Mouse (Mus musculus) hindbrain, embryonic 10.5 days (tissue): ENCODE data around the gene Foxj3. TPM values are rescaled to one million over a fixed set of nuclear protein-coding genes. Genes with fewer than 3 reads are reported as not detected.
"Not testable (repeated sequence)": the region's sequence is repeated elsewhere in the genome, so short reads cannot be mapped to it uniquely, and the experiment has no call there.

Experiments
- DNase-seq: peaks from one replicate; pipeline ENCODE4 v3.0.0-alpha.2; 2017; ENCODE audit warnings: low spot score
- H3K27ac ChIP-seq: fragments of 300-500 bp; sonication (generic); 2 replicates; pipeline ENCODE4 v1.5.1; 2016; ENCODE audit warnings: mild to moderate bottlenecking, moderate library complexity
- H3K27me3 ChIP-seq: fragments of 300-500 bp; sonication (generic); 2 replicates; pipeline ENCODE4 v1.6.1; 2016; ENCODE audit warnings: mild to moderate bottlenecking; ENCODE audit not compliant: poor library complexity, insufficient read depth, severe bottlenecking
- H3K36me3 ChIP-seq: fragments of 300-500 bp; sonication (generic); 2 replicates; pipeline ENCODE4 v1.6.1; 2016; ENCODE audit warnings: mild to moderate bottlenecking, moderate library complexity
- H3K4me1 ChIP-seq: fragments of 300-500 bp; sonication (generic); replicated peaks from 2 replicates; pipeline ENCODE4 v1.6.1; 2016; ENCODE audit warnings: mild to moderate bottlenecking
- H3K4me3 ChIP-seq: fragments of 300-500 bp; sonication (generic); 2 replicates; pipeline ENCODE4 v1.5.1; 2016; ENCODE audit warnings: mild to moderate bottlenecking, moderate library complexity
- H3K9me3 ChIP-seq: fragments of 300-500 bp; sonication (generic); 2 replicates; pipeline ENCODE4 v1.6.1; 2016; ENCODE audit warnings: mild to moderate bottlenecking, moderate library complexity
- WGBS: fragments of 180-500 bp; shearing (Covaris S2); methylation state at CpG from one replicate; pipeline ENCODE4 v1.1.7; 2016; 5-methylcytosine and 5-hydroxymethylcytosine counted together
- polyA plus RNA-seq: library from polyadenylated mRNA; unstranded; fragments of >200 nt; fragmentation: Nextera tagmentation; extraction: Ambion mirVana; gene quantifications from 2 replicates; pipeline ENCODE4 v1.2.1, GENCODE M21; 2016

The Foxj3 gene
- polyA plus RNA-seq, 1 experiment from 2014 or later = 17.7 TPM

GRCm38 (mm10) chr4:119589423-119589822 lies 52.6 kb downstream of the Foxj3 start:
- H3K4me3 ChIP-seq = no peak overlapping the region
- 84% methylated on average over 2 of the region's 2 CpGs for WGBS
- H3K4me1 ChIP-seq = peaks cover 9% of the 10 kb centered on the region; the same call in 1 of the 2 replicates
- H3K27me3 ChIP-seq = no peaks in the 10 kb centered on the region
- no peak overlapping the region for H3K27ac ChIP-seq
- no peak for DNase-seq
- H3K9me3 ChIP-seq = no peaks in the 10 kb centered on the region
- H3K36me3 ChIP-seq = peaks cover 31% of the 10 kb centered on the region

GRCm38 (mm10) chr4:119590027-119590426 lies 53.2 kb downstream of the Foxj3 start:
- 86% methylated on average over 1 of the region's 1 CpGs for WGBS
- Histone ChIP-seq H3K27ac (no peak overlapping the region), H3K27me3 (no peaks in the 10 kb centered on the region), H3K9me3 (no peaks in the 10 kb centered on the region), H3K36me3 (peaks cover 31% of the 10 kb centered on the region), H3K4me3 (no peak overlapping the region), H3K4me1 (peaks cover 9% of the 10 kb centered on the region; the same call in 1 of the 2 replicates)
- no peak for DNase-seq

- Histone ChIP-seq H3K36me3 (peaks cover 8% of the 10 kb centered on the region), H3K27ac (no peak overlapping the region), H3K4me1 (peaks cover 9% of the 10 kb centered on the region; the same call in 1 of the 2 replicates), H3K27me3 (no peaks in the 10 kb centered on the region), H3K9me3 (no peaks in the 10 kb centered on the region), H3K4me3 (no peak overlapping the region)
- no peak for DNase-seq
- 69% methylated on average over 3 of the region's 3 CpGs for WGBS
These were observed 55.7 kb downstream of the Foxj3 start for GRCm38 (mm10) chr4:119592479-119592878.

GRCm38 (mm10) chr4:119594331-119594730 lies 57.5 kb downstream of the Foxj3 start:
- Histone ChIP-seq H3K36me3 (no peaks in the 10 kb centered on the region), H3K27ac (no peak overlapping the region), H3K4me3 (no peak overlapping the region), H3K9me3 (no peaks in the 10 kb centered on the region), H3K4me1 (peaks cover 9% of the 10 kb centered on the region; the same call in 1 of the 2 replicates), H3K27me3 (no peaks in the 10 kb centered on the region)
- no peak for DNase-seq
- WGBS = 92% methylated on average over 14 of the region's 14 CpGs

GRCm38 (mm10) chr4:119599605-119600004 lies 62.8 kb downstream of the Foxj3 start:
- 74% methylated on average over 1 of the region's 1 CpGs for WGBS
- no peaks in the 10 kb centered on the region for H3K4me1 ChIP-seq
- no peak overlapping the region for H3K4me3 ChIP-seq
- peaks cover 28% of the 10 kb centered on the region for H3K36me3 ChIP-seq
- H3K9me3 ChIP-seq = no peaks in the 10 kb centered on the region
- H3K27ac ChIP-seq = no peak overlapping the region
- DNase-seq = no peak
- no peaks in the 10 kb centered on the region for H3K27me3 ChIP-seq

GRCm38 (mm10) chr4:119609488-119609887 lies 72.7 kb downstream of the Foxj3 start:
- Histone ChIP-seq H3K4me3 (no peak overlapping the region), H3K36me3 (peaks cover 19% of the 10 kb centered on the region), H3K4me1 (no peaks in the 10 kb centered on the region), H3K27ac (no peak overlapping the region), H3K27me3 (no peaks in the 10 kb centered on the region), H3K9me3 (no peaks in the 10 kb centered on the region)
- DNase-seq = no peak
- 81% methylated on average over 1 of the region's 1 CpGs for WGBS

- no peaks in the 10 kb centered on the region for H3K9me3 ChIP-seq
- no peak for DNase-seq
- 83% methylated on average over 1 of the region's 1 CpGs for WGBS
These were observed 77.3 kb downstream of the Foxj3 start for GRCm38 (mm10) chr4:119614078-119614477.

GRCm38 (mm10) chr4:119614724-119615123 lies 77.9 kb downstream of the Foxj3 start:
- Histone ChIP-seq H3K36me3 (peaks cover 28% of the 10 kb centered on the region), H3K4me1 (no peaks in the 10 kb centered on the region), H3K9me3 (no peaks in the 10 kb centered on the region), H3K27me3 (no peaks in the 10 kb centered on the region), H3K4me3 (no peak overlapping the region), H3K27ac (no peak overlapping the region)
- WGBS = 87% methylated on average over 4 of the region's 4 CpGs
- DNase-seq = no peak

More at GRCm38 (mm10) chr4:119614078-119614477, 77.3 kb downstream of the Foxj3 start:
- Histone ChIP-seq H3K27ac (no peak overlapping the region), H3K4me1 (no peaks in the 10 kb centered on the region), H3K36me3 (peaks cover 22% of the 10 kb centered on the region), H3K27me3 (no peaks in the 10 kb centered on the region), H3K4me3 (no peak overlapping the region)

GRCm38 (mm10) chr4:119626081-119626645 lies 89.4 kb downstream of the Foxj3 start:
- peaks cover 2% of the 10 kb centered on the region; the same call in 1 of the 2 replicates for H3K4me1 ChIP-seq
- peaks cover 78% of the 10 kb centered on the region for H3K36me3 ChIP-seq
- H3K27ac ChIP-seq = no peak overlapping the region
- H3K4me3 ChIP-seq = no peak overlapping the region
- no peak for DNase-seq
- no peaks in the 10 kb centered on the region for H3K27me3 ChIP-seq
- 63% methylated on average over 7 of the region's 7 CpGs for WGBS
- H3K9me3 ChIP-seq = no peaks in the 10 kb centered on the region

- Histone ChIP-seq H3K4me3 (no peak overlapping the region), H3K36me3 (peaks cover 77% of the 10 kb centered on the region)
- 81% methylated on average over 3 of the region's 3 CpGs for WGBS
These were observed 90.1 kb downstream of the Foxj3 start for GRCm38 (mm10) chr4:119626876-119627275.

GRCm38 (mm10) chr4:119627317-119627716 lies 90.5 kb downstream of the Foxj3 start:
- WGBS = 88% methylated on average over 4 of the region's 4 CpGs

More at GRCm38 (mm10) chr4:119626876-119627275, 90.1 kb downstream of the Foxj3 start:
- H3K4me1 ChIP-seq = peaks cover 9% of the 10 kb centered on the region; the same call in 1 of the 2 replicates
- no peaks in the 10 kb centered on the region for H3K9me3 ChIP-seq
- no peak overlapping the region for H3K27ac ChIP-seq
- H3K27me3 ChIP-seq = no peaks in the 10 kb centered on the region
- DNase-seq = no peak

GRCm38 (mm10) chr4:119628363-119628762 lies 91.6 kb downstream of the Foxj3 start:
- not testable (repeated sequence) for H3K27me3 ChIP-seq, H3K27ac ChIP-seq, H3K9me3 ChIP-seq, H3K4me3 ChIP-seq, DNase-seq
- peaks cover 22% of the 10 kb centered on the region for H3K4me1 ChIP-seq
- 81% methylated on average over 4 of the region's 4 CpGs for WGBS
- peaks cover 63% of the 10 kb centered on the region for H3K36me3 ChIP-seq

More at GRCm38 (mm10) chr4:119627317-119627716, 90.5 kb downstream of the Foxj3 start:
- Histone ChIP-seq H3K4me1 (peaks cover 11% of the 10 kb centered on the region; the same call in 1 of the 2 replicates), H3K27ac (no peak overlapping the region), H3K27me3 (no peaks in the 10 kb centered on the region), H3K4me3 (no peak overlapping the region), H3K36me3 (peaks cover 73% of the 10 kb centered on the region), H3K9me3 (no peaks in the 10 kb centered on the region)
- no peak for DNase-seq

GRCm38 (mm10) chr4:119631115-119631919 lies 94.5 kb downstream of the Foxj3 start:
- Histone ChIP-seq H3K9me3 (no peaks in the 10 kb centered on the region), H3K4me3 (no peak overlapping the region), H3K27me3 (no peaks in the 10 kb centered on the region), H3K4me1 (peaks cover 34% of the 10 kb centered on the region), H3K27ac (no peak overlapping the region), H3K36me3 (peaks cover 37% of the 10 kb centered on the region)
- WGBS = 76% methylated on average over 11 of the region's 11 CpGs
- DNase-seq = no peak
